Mouse (Mus musculus) midbrain, embryonic 16.5 days (tissue): Measurements from ENCODE around the gene Svip. TPM values are rescaled to one million over a fixed set of nuclear protein-coding genes. Genes with fewer than 3 reads are reported as not detected.

Source experiments
- polyA plus RNA-seq: library from polyadenylated mRNA; unstranded; fragments of >200 nt; fragmentation: Nextera tagmentation; extraction: Ambion mirVana; gene quantifications from 2 replicates; pipeline ENCODE4 v1.2.1, GENCODE M21; 2015

Svip gene
- polyA plus RNA-seq, 1 experiment from 2014 or later, result 21.9 TPM

Other genes with a start within 250 kb of the Svip start
- gene Gas2, start 144.0 kb downstream of the Svip start, polyA plus RNA-seq, result 17.3 TPM in 2 replicates
- gene Fancf, start 143.8 kb downstream of the Svip start, polyA plus RNA-seq, result 7.1 and 7.6 TPM in 2 replicates
- not detected in 2 replicates for gene 1700015G11Rik, start 9.7 kb upstream of the Svip start, polyA plus RNA-seq